Mouse (Mus musculus): ENCODE data around the gene Ly6g. TPM values are rescaled to one million over a fixed set of nuclear protein-coding genes. Genes with fewer than 3 reads are reported as not detected.
"Not testable (repeated sequence)": the region's sequence is repeated elsewhere in the genome, so short reads cannot be mapped to it uniquely, and the experiment has no call there.

Gene Ly6g
- polyA plus RNA-seq (2014; fragmentation: Nextera tagmentation; extraction: Ambion mirVana), result not detected in 2 replicates

GRCm38 (mm10) chr15:75154940-75155339 lies at the start of gene Ly6g:
TSS of gene Ly6g (plus strand) at chr15:75155240.
- no peak within 1 kb of the TSS for H3K4me3 ChIP-seq (ENCODE audit: control insufficient read depth in 1 of 2, insufficient read depth in 1 of 2, low read depth in 1 of 2, low read length in 2 of 2)
- H3K9ac ChIP-seq (ENCODE audit: low read length), result no peak within 1 kb of the TSS
- H3K36me3 ChIP-seq (ENCODE audit: control insufficient read depth, insufficient read depth, low read length), result no peaks in the 10 kb centered on the region
- ATAC-seq (ENCODE audit: insufficient number of reproducible peaks, insufficient read depth, low FRiP score, low read depth), result no peak
- H3K9me3 ChIP-seq (ENCODE audit: control insufficient read depth, low read length), result no peaks in the 10 kb centered on the region
- no peaks in the 10 kb centered on the region for H3K4me1 ChIP-seq (ENCODE audit: control insufficient read depth in 2 of 2, insufficient read depth in 2 of 2, low read length in 2 of 2)
- no peaks in the 10 kb centered on the region for H3K27me3 ChIP-seq (ENCODE audit: control insufficient read depth, insufficient read depth, low read length)
- H3K27ac ChIP-seq (replicated peaks in 1 of 2; ENCODE audit: control insufficient read depth in 1 of 2, insufficient read depth in 1 of 2, low read depth in 2 of 2, low read length in 2 of 2), result no peak within 1 kb of the TSS
- no peak within 1 kb of the TSS for H3K4me2 ChIP-seq (ENCODE audit: low read length)
- 79% methylated on average over 1 of the region's 1 CpGs for WGBS

- not testable (repeated sequence) for H3K4me2 ChIP-seq (ENCODE audit: low read length); H3K9ac ChIP-seq (ENCODE audit: low read length); H3K4me3 ChIP-seq (ENCODE audit: control insufficient read depth in 1 of 2, insufficient read depth in 1 of 2, low read depth in 1 of 2, low read length in 2 of 2); H3K27ac ChIP-seq (replicated peaks in 1 of 2; ENCODE audit: control insufficient read depth in 1 of 2, insufficient read depth in 1 of 2, low read depth in 2 of 2, low read length in 2 of 2); H3K9me3 ChIP-seq (ENCODE audit: control insufficient read depth, low read length); H3K4me1 ChIP-seq (ENCODE audit: control insufficient read depth in 2 of 2, insufficient read depth in 2 of 2, low read length in 2 of 2); H3K36me3 ChIP-seq (ENCODE audit: control insufficient read depth, insufficient read depth, low read length); H3K27me3 ChIP-seq (ENCODE audit: control insufficient read depth, insufficient read depth, low read length); ATAC-seq (ENCODE audit: insufficient number of reproducible peaks, insufficient read depth, low FRiP score, low read depth)
- 64% methylated on average over 1 of the region's 5 CpGs for WGBS
Observed at GRCm38 (mm10) chr15:75110424-75110823, 44.6 kb upstream of the Ly6g start.

- not testable (repeated sequence) for H3K36me3 ChIP-seq (ENCODE audit: control insufficient read depth, insufficient read depth, low read length); H3K9me3 ChIP-seq (ENCODE audit: control insufficient read depth, low read length); H3K4me3 ChIP-seq (ENCODE audit: control insufficient read depth in 1 of 2, insufficient read depth in 1 of 2, low read depth in 1 of 2, low read length in 2 of 2); H3K9ac ChIP-seq (ENCODE audit: low read length); H3K4me2 ChIP-seq (ENCODE audit: low read length); H3K27me3 ChIP-seq (ENCODE audit: control insufficient read depth, insufficient read depth, low read length); H3K27ac ChIP-seq (replicated peaks in 1 of 2; ENCODE audit: control insufficient read depth in 1 of 2, insufficient read depth in 1 of 2, low read depth in 2 of 2, low read length in 2 of 2); H3K4me1 ChIP-seq (ENCODE audit: control insufficient read depth in 2 of 2, insufficient read depth in 2 of 2, low read length in 2 of 2); ATAC-seq (ENCODE audit: insufficient number of reproducible peaks, insufficient read depth, low FRiP score, low read depth)
- WGBS, result 75% methylated on average over 1 of the region's 1 CpGs
Observed at GRCm38 (mm10) chr15:75111861-75112630, 43.0 kb upstream of the Ly6g start, which contains the start of gene Ly6c2. TSS of gene Ly6c2 (minus strand) at chr15:75111970.

- H3K9ac ChIP-seq (ENCODE audit: low read length), result no peak overlapping the region
- no peak overlapping the region for H3K4me3 ChIP-seq (ENCODE audit: control insufficient read depth in 1 of 2, insufficient read depth in 1 of 2, low read depth in 1 of 2, low read length in 2 of 2)
- H3K36me3 ChIP-seq (ENCODE audit: control insufficient read depth, insufficient read depth, low read length), result no peaks in the 10 kb centered on the region
- no peaks in the 10 kb centered on the region for H3K27me3 ChIP-seq (ENCODE audit: control insufficient read depth, insufficient read depth, low read length)
- no peaks in the 10 kb centered on the region for H3K4me1 ChIP-seq (ENCODE audit: control insufficient read depth in 2 of 2, insufficient read depth in 2 of 2, low read length in 2 of 2)
- ATAC-seq (ENCODE audit: insufficient number of reproducible peaks, insufficient read depth, low FRiP score, low read depth), result no peak
- H3K27ac ChIP-seq (replicated peaks in 1 of 2; ENCODE audit: control insufficient read depth in 1 of 2, insufficient read depth in 1 of 2, low read depth in 2 of 2, low read length in 2 of 2), result no peak overlapping the region
- H3K4me2 ChIP-seq (ENCODE audit: low read length), result no peak overlapping the region
- no peaks in the 10 kb centered on the region for H3K9me3 ChIP-seq (ENCODE audit: control insufficient read depth, low read length)
- WGBS, result 82% methylated on average over 2 of the region's 2 CpGs
Observed at GRCm38 (mm10) chr15:75116525-75116924, 38.5 kb upstream of the Ly6g start.

GRCm38 (mm10) chr15:75117481-75117880 lies 37.6 kb upstream of the Ly6g start:
- not testable (repeated sequence) for ATAC-seq (ENCODE audit: insufficient number of reproducible peaks, insufficient read depth, low FRiP score, low read depth); H3K9me3 ChIP-seq (ENCODE audit: control insufficient read depth, low read length); H3K36me3 ChIP-seq (ENCODE audit: control insufficient read depth, insufficient read depth, low read length); H3K9ac ChIP-seq (ENCODE audit: low read length); H3K4me2 ChIP-seq (ENCODE audit: low read length); H3K4me1 ChIP-seq (ENCODE audit: control insufficient read depth in 2 of 2, insufficient read depth in 2 of 2, low read length in 2 of 2); H3K27me3 ChIP-seq (ENCODE audit: control insufficient read depth, insufficient read depth, low read length); H3K27ac ChIP-seq (replicated peaks in 1 of 2; ENCODE audit: control insufficient read depth in 1 of 2, insufficient read depth in 1 of 2, low read depth in 2 of 2, low read length in 2 of 2); H3K4me3 ChIP-seq (ENCODE audit: control insufficient read depth in 1 of 2, insufficient read depth in 1 of 2, low read depth in 1 of 2, low read length in 2 of 2)
- 83% methylated on average over 5 of the region's 5 CpGs for WGBS

GRCm38 (mm10) chr15:75118742-75119141 lies 36.3 kb upstream of the Ly6g start:
- ATAC-seq (ENCODE audit: insufficient number of reproducible peaks, insufficient read depth, low FRiP score, low read depth); H3K36me3 ChIP-seq (ENCODE audit: control insufficient read depth, insufficient read depth, low read length); H3K9me3 ChIP-seq (ENCODE audit: control insufficient read depth, low read length); H3K9ac ChIP-seq (ENCODE audit: low read length); H3K4me2 ChIP-seq (ENCODE audit: low read length); H3K27ac ChIP-seq (replicated peaks in 1 of 2; ENCODE audit: control insufficient read depth in 1 of 2, insufficient read depth in 1 of 2, low read depth in 2 of 2, low read length in 2 of 2); H3K4me3 ChIP-seq (ENCODE audit: control insufficient read depth in 1 of 2, insufficient read depth in 1 of 2, low read depth in 1 of 2, low read length in 2 of 2); H3K27me3 ChIP-seq (ENCODE audit: control insufficient read depth, insufficient read depth, low read length); H3K4me1 ChIP-seq (ENCODE audit: control insufficient read depth in 2 of 2, insufficient read depth in 2 of 2, low read length in 2 of 2): not testable (repeated sequence)
- 16% methylated on average over 5 of the region's 7 CpGs for WGBS

DNA sequence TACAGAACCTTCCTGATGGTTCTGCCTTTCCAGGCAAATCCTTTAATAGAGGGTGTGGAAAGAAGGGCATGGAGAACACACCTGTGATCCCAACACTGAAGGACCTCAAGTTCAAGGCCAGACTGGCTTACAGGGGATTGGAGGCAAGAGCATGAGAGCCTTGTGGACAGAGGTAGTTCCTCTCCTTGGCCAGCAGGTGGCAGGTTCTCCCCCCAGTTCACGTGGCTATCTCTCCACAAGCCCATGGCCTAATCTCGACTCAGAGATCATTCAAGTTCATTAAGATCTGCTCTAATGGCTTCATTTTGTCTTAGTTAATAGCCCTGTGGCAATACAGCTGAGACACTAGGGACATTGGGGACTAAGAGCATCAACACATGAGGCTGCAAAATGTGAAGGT lies 35.0 kb upstream of the Ly6g start:
- H3K9me3 ChIP-seq (ENCODE audit: control insufficient read depth, low read length), result no peaks in the 10 kb centered on the region
- H3K4me2 ChIP-seq (ENCODE audit: low read length), result no peak overlapping the region
- no peak overlapping the region for H3K4me3 ChIP-seq (ENCODE audit: control insufficient read depth in 1 of 2, insufficient read depth in 1 of 2, low read depth in 1 of 2, low read length in 2 of 2)
- H3K27ac ChIP-seq (replicated peaks in 1 of 2; ENCODE audit: control insufficient read depth in 1 of 2, insufficient read depth in 1 of 2, low read depth in 2 of 2, low read length in 2 of 2), result no peak overlapping the region
- ATAC-seq (ENCODE audit: insufficient number of reproducible peaks, insufficient read depth, low FRiP score, low read depth), result no peak
- no peak overlapping the region for H3K9ac ChIP-seq (ENCODE audit: low read length)
- no peaks in the 10 kb centered on the region for H3K4me1 ChIP-seq (ENCODE audit: control insufficient read depth in 2 of 2, insufficient read depth in 2 of 2, low read length in 2 of 2)
- WGBS, result 10% methylated on average over 2 of the region's 2 CpGs
- no peaks in the 10 kb centered on the region for H3K27me3 ChIP-seq (ENCODE audit: control insufficient read depth, insufficient read depth, low read length)
- H3K36me3 ChIP-seq (ENCODE audit: control insufficient read depth, insufficient read depth, low read length), result no peaks in the 10 kb centered on the region

- not testable (repeated sequence) for H3K9me3 ChIP-seq (ENCODE audit: control insufficient read depth, low read length); H3K4me2 ChIP-seq (ENCODE audit: low read length); H3K27ac ChIP-seq (replicated peaks in 1 of 2; ENCODE audit: control insufficient read depth in 1 of 2, insufficient read depth in 1 of 2, low read depth in 2 of 2, low read length in 2 of 2); H3K36me3 ChIP-seq (ENCODE audit: control insufficient read depth, insufficient read depth, low read length); H3K4me3 ChIP-seq (ENCODE audit: control insufficient read depth in 1 of 2, insufficient read depth in 1 of 2, low read depth in 1 of 2, low read length in 2 of 2); H3K4me1 ChIP-seq (ENCODE audit: control insufficient read depth in 2 of 2, insufficient read depth in 2 of 2, low read length in 2 of 2); H3K27me3 ChIP-seq (ENCODE audit: control insufficient read depth, insufficient read depth, low read length); ATAC-seq (ENCODE audit: insufficient number of reproducible peaks, insufficient read depth, low FRiP score, low read depth); H3K9ac ChIP-seq (ENCODE audit: low read length)
- 88% methylated on average over 2 of the region's 2 CpGs for WGBS
Observed at GRCm38 (mm10) chr15:75132346-75132745, 22.7 kb upstream of the Ly6g start.

Data from heart, embryonic 14.5 days (tissue).